Mouse (Mus musculus): Measurements from ENCODE around the gene Abhd17a.

DNA sequence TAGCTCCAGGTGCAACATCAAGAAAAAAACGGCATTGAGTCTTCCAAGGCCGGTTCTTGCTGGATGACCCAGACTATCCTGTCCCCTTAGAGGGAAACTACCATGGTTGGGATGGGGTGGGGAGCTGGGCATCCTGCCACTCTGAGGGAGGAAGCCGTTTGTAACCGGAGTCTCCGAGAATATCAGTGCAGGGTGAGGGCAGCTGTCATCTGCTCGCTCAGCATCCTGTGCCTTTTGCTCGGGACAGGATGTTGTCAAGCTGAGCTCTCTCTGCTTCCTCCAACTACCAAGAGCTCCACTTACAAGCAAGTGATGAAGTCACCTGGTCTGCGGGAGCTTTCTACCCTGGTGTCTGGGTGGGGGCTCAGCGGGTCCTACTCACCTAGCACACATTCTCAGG, 28.0 kb upstream of the Abhd17a start:
- no peak for TF ChIP-seq CTCF (IDR thresholded peaks at IDR 0.05; ENCODE audit: insufficient read depth, low read length)
- peak; percentile 14; the same call in 1 of the 2 replicates for TF ChIP-seq POLR2A (IDR thresholded peaks at IDR 0.05; ENCODE audit: borderline replicate concordance, extremely low read depth, low read depth, low read length)

Data from lung, adult 2 months (tissue).